Mouse (Mus musculus) liver, embryonic 14.5 days (tissue): ENCODE results near the gene Itgb1bp1.

Experiments
- CTCF ChIP-seq: IDR thresholded peaks from 2 replicates; pipeline ENCODE4 v1.5.1; 2016; ENCODE audit warnings: antibody characterized with exemption, low read depth, control low read depth
- EP300 ChIP-seq: IDR thresholded peaks from 2 replicates; pipeline ENCODE4 v1.6.1; 2016; ENCODE audit warnings: antibody characterized with exemption, low read depth

- TF ChIP-seq EP300 (no peak), CTCF (no peak)
Observed at GRCm38 (mm10) chr12:21266784-21267098, 19.3 kb downstream of the Itgb1bp1 start.
